Mouse (Mus musculus) spleen, postnatal 14 days (tissue): Measurements from ENCODE around the gene Tpm1.
A peak's percentile ranks its signal among the peaks of the same experiment; 100 is the strongest.

Experiments
- DNase-seq, 2 experiments: peaks; one replicate each; pipeline ENCODE4 v3.0.0; 2021 to 2022; ENCODE audit warnings: low spot score in 2 of 2

Gene Tpm1

DNA sequence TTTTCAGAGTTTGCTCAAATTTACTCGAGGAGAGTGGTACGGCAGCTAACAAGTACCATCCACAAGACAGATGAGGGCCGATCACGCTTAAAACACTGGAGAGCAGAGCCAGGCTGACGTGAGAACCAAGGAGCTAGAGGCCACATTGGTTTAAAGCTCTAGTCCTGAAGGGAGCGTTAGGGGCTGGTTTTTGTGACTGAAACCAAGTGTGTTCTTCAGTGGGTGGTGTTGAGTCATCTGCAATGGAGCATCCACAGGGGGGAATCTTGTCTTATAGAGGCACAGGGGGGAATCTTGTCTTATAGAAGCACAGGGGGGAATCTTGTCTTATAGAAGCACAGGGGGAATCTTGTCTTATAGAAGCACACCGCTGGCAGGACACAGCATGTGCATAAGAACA, 22.3 kb downstream of the Tpm1 start:
- no peak for DNase-seq

DNA sequence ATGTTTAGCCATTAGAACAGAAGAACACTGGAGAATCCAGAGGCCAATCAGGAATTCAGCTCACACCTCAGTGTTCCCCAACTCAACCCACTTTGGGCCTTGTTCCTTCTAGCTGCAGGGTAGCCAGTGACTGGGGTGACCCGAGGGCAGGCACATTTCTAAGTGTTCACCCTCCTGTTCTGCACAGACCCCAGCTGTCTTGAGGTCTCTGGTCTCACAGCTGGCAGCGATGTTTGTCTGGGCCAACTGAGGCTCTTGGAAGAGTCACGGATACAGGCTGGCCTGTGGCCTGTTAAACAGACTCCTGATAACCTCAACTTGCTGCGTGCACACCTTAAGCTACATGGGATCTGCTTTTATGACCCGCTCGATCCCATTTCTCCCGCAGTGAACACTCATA, 23.1 kb downstream of the Tpm1 start:
- DNase-seq: no peak

DNA sequence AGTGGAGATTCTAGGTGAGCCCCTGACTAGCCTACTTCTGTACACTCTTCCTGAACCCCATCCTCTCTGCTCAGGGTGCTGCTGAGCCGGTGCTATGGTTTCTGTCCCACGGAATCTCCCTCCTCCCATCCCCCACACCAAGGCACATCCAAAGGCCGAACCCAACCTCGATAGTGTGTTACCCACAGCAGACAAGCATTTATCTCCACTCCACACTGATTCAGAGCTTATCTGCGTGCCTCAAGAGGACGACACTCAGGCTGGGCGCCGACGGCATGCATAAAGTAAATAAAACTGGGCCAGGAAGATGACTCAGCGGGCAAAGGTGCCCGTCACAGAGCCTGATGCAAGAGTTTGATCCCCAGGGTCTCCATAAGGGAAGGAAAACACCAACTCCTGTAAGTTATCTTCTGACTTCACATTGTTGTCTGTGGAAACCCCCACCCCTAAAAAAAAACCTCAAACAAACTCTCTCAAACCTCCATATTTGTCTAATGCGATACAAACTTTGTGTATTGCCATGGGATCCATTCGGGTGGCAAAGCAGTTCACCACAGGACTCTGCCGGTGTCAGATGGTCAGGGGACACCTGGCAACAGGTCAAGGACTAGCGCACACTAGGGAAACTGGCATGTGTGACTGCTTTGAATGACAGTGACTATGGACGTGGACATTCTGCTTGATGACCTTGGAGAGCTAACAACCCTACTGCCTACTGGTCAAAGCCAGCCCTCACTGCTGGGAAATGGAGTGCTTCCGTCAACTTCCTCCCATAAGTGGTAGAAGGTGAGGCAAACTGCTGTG, 24.1 kb downstream of the Tpm1 start:
- peak; percentile 51 to 55 for DNase-seq

DNA sequence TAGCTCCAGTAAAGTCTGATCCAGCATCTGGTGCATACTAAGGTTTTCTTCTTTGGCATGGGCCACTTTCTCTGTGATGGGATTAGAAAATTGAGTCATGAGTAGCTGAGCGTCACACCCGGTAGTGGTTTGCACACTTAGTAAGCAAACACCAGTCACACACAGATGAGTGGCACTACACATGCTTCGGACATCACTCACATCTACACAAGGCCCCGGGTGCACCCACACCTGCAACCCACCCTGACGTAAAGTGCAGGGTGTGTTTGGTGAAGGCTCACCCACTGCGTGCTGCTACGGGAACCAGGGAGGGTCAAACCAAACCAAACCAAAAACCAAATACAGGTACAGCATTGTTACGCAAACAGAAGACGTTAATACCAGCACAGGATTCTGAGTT, 25.8 kb downstream of the Tpm1 start:
- no peak for DNase-seq

DNA sequence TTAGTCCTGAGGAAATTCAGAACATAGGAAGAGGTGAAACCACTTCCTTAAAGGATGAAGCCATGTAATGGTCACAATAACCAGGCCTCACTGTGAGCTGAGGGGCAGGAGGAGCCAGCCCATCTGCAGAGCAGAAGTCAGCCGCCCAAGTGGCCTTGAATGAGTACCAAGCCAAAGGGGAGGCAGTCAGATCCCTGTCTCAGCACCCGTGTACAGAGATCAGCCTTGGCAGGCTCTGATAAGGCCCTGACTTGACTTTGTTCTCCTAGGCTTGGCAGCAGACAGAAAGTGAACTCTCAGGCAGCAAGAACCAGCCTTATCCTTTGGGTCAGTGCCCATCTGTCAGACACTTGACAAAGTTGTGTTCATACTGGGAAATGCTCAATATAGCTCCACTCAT, 29.1 kb downstream of the Tpm1 start:
- no peak for DNase-seq

DNA sequence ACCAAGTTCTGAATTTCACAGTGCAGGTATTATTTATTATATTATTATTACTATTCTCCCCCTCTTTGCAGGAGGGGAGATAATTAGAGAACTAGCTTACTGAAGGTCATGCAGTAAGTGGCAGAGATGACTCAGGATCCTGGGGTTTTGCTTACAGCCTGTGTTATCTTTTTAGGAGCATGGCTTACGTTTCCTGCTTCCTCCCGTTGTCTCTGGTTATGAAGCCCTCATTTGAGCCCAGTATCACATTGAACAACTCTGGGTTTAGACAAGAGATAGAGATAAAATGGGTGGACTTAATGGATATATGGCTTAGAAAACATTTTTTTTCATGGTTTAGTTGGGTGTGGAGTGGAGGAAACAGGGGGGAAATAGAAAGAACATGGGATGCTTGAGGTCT, 35.7 kb downstream of the Tpm1 start:
- DNase-seq: no peak

DNA sequence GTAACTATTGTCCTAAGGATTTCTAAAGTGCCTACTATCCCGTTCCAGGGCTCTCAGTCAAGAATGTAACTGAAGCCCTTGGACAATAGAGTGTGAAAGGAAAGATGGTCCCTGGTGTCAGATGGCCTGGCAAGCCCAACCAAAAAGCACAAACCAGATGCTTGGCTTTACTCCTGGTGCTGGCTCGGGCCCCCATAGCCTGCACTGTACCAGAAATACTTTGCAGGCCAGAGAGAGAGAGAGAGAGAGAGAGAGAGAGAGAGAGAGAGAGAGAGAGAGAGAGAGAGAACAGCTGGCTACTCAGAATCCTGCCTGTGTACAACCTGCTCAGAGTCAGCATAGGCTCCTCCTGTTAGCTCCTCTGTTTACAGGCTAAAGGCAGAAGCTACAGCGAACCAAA, 36.7 kb downstream of the Tpm1 start:
- DNase-seq: no peak

DNA sequence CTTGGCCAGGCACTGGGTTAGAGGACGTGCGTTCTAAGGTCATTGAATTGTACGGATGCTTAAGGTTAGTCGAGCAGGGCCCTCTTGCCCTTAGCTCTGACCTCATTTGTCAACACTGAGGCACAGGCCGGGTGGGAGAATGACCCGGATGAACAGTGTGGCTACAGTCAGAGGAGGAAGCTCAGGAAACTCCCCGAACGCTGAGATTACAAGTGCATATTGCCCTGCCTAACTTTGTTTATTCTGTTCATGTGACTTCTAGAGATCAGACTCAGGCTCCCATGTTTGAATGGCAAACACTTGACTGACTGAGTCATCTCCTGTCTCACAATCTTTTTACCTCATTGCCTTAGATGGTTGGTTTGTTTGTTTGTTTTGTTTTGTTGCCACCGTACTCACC, 37.7 kb downstream of the Tpm1 start:
- no peak for DNase-seq

DNA sequence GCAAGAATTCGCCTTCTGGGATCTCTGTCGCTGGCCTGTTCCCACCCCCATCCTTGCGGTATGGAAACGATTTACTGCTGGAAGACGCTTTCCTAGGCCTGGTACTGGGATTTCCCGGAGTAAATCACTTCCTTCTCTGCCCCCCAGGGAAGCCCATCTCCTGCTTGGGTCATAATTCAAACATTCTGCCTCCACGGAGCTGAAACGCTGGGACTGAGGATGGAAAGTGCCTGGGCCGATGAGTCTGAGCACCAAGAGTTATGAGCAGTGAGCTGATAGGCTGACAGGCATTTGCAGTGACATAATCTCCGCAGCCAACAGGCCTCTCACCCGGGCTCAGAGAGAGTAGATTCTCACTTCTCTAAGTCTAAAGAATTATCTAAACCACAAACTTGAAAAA, 40.4 kb downstream of the Tpm1 start:
- DNase-seq: no peak

DNA sequence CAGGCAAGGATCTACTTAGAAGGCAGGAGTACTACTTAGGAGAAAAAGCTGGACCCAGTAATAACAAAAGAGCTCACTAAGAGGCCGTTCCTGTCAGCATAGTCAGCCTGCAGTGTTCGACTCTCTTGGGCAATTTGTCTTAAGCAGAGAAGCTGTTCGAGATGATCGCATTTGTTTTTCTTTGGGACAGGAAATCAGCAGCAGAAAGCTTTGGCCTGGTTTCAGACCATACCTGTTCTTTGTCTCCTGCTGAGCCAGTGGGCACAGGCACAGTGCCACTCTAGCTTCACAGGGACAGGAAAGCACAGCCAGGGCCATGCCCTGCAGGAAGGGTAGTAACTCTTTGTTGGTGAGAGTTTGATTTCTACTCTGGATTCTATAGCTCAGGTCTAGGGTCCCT, 42.8 kb downstream of the Tpm1 start:
- no peak for DNase-seq

DNA sequence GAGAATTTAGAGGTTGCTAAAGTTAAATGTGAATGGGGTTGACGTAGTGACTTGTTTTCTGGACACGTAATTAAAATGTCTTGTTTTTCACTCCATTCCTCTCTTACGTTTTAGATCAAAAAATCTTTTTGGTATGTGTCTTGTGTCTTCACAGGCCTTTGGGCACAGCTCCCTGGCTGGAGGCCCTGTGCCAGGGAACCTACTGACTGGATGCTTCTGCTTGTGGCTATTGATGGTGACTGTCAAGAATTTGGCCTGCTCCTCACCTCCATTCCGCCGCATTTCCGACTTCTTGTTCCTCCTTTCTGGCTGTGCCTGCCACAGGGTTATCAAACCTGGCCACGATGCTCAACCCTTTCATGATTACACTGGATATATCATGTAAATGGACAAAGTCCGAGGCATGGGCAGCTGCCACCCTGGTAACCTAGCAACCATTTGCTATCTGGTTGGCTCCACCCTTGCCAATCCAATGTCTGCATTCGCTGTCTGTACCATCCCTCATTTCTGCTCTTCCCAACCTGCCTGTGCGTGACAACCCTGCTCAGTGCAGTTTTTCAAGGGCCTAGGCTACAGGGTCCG, 44.0 kb downstream of the Tpm1 start:
- DNase-seq: no peak

DNA sequence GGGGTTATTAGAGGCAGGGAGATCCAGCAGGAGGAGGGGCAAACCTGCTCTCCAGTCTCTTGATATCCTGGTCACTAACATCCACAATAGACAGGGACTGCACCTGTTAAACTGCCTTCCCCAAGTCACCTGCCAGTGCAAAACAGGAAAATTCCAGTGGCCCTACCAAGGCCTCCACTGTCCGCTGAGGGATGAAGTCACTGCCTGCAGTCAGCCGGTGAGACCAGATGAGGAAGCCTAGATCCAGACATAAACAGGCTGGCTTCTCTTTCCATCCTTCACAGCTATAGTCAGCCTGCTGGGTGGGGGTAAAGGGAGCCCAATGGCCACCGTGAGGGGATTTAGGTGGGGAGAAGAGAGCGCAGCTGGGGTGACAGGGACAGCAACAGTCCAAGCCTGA, 45.5 kb downstream of the Tpm1 start:
- DNase-seq: no peak

DNA sequence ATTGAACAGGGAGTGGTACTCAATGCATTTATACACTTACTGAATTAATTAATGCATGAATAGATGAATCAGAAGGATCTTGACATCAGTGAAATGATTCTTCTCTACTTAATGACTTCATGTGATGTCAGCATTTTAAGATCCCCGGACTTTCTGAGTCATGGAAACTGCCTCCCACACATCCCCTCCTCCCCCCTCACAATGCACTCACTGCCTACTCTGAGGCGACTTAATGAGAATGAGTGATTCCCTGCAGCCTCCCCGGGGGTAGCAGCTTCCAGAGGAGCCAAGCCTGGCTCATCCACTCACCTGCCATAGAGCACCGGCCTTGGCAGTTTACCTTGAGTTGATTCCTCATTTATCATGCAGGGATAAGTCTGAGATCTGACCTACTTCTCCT, 46.0 kb downstream of the Tpm1 start:
- no peak for DNase-seq

DNA sequence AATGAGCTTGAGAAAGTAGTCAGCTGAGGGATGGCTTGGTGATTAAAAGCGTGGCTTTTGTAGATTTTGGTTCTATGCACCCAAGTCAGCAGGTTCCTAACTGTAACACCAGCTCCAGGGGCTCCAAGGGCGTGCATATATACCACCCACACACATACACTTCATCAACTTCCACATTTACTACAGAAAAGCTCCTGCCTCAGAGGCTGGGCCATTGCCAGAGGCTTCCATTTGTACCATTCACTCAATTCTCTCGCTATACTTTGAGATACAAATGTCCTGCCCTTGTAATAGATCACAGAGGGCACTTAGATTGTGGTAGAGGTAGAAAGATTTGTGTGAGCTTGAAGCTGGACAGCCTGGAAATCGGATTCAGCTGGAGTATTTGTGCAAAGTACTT, 47.7 kb downstream of the Tpm1 start:
- DNase-seq: no peak

DNA sequence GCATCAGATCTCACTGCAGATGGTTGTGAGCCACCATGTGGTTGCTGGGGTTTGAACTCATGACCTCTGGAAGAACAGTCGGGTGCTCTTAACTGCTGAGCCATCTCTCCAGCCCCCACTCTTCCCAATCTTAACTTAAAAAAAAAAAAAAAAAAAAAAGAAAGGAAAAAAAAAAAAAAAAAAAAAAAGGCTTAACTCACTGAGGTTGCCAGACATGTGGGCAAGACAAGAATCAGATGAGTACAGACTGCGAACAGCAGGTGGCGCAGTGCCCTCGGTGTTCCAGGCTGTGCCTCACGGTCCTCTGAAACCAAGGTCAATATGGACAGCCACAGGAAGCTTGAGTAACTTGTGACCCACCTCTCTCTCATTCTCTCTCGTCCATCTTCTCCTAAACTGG, 48.2 kb downstream of the Tpm1 start:
- DNase-seq: peak; percentile 58 to 73

DNA sequence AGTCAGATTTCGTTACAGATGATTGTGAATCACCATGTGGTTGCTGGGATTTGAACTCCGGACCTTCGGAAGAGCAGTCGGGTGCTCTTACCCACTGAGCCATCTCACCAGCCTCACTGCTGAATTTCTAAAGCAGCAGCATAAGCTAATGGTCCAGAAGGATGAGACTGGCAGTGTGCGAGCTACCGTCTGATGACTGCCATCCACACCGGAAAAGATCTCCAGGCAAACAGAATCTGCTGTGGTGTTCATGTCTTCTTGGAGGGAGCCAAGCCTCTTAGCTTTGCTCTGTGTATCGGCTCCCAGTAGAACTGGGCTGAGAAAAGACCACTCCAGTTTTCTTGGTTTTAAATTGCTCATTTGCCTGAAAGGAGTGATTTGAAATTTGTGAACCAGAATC, 49.5 kb downstream of the Tpm1 start:
- DNase-seq: no peak

DNA sequence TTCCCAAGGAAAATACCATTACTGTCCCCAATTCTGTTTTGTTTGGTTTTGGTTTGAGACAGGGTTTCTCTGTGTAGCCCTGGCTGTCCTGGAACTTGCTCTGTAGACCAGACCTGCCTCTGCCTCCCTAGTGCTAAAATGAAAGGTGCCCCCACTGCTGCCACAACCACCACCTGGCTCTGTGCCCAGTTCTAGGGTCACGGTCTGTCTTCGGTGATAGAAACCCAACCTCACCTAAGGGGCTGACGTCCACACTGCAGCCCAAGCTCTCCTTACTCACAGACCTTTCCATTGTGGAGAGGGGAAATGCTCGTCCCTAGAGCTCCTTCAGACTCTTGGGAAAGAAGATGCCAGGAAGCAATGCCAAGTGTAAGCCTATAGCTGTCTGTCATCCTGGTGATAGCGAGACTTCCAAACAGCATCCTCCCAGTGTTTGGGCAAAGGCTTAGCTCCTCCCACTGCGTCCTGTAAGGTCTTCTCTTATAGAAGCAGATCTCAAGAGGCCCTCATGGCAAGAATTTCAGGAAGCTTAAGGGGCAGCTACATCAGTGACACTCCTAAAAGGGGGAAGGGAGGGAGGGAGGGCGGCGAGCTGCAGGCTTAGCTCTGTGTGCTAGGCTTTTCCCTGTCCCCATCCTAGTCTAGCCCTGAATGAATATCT, 57.3 kb downstream of the Tpm1 start:
- DNase-seq: no peak

DNA sequence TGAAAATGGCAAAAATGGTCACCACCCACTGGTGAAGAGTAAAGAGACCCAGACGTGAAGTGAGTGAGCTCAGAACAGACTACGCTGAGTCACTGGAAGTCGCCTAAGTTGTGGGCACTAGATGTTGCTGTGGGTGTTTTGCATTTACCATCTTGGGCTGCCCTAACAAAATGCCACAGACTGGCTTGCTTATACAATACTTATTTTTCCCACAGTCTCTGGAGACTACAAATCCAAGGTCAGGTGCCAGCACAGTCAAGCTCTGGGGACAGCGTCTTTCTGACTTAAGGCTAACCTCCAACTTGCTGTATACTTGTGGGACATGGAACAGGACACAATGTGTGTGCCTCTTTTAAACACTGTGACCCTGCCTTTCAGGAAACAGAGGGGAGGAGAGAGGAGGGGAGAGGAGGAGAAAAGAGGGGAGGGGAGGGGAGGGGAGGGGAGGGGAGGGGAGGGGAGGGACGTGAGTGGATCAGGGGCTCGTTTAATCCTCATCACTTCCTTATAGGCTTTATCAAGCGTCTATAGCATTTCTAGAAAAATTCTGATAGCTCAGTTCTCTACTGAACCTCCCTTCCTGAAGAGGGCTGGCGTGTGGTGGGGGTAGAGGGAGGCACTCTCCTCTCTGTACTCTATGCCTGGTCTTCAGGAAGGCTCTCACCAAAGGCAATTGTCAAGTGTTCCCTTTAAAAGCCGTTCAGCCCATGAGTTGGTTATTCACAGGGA, 58.0 kb downstream of the Tpm1 start:
- DNase-seq: no peak

DNA sequence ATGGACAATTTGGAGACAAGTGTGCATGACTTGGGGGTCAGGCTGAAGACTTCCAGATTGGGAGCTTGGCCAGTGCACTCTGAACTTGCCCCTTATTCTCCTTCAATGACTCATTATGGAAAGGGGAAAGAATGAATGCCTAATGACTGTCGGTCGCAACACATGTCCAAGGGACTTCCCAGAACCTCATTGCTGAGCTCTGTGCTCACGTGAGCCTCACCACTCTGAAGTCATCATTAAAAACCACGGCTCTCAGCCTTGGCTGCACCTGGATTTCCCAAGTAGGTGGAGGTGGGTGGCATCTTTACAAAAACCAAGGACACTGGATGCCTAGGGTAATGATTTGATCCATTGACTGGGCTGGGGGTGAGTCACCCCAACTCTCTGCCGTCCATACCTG, 59.2 kb downstream of the Tpm1 start:
- no peak for DNase-seq

DNA sequence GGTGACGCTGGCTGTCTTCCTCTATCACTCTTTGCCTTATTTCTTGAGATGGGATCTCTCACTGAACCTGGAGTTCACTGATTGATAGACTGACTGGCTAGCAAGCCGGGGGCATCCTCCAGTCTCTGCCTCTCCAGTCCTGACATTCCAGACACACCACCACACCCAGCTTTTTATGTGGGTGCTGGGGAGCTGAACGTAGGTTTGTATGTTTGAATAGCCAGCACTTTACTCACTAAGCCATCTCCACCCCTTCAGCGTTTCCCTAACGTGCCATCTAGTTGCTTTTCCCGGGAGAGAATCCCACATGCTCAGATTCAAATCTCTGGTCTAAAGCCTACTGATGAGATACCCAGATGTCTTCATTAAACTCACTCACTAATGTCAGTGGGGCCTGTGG, 59.6 kb downstream of the Tpm1 start:
- no peak for DNase-seq

DNA sequence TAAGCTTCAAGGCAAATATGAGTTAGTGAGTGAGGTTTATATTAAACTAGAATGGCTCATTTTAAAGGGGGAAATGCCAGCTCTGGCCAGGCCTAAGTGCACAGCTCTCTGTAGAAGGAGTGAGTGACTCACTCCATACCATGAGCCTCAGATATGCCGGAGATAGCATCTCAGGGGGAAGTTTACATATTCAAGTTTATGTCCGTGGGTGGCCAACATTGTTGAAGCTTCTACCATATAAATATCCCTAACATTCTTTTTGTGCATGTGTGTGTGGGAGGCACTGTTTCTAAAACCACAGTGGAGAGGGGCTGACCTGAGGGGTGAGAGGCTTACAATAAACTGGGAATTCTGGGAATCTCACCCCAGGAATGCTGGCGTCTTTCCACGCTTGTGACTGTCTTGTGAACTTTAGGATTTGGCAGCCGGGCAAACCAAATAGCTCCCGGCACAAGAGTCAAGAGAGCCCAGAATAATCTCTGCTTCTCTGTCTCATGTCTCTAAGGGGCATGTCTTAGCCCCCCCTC, 60.3 kb downstream of the Tpm1 start:
- no peak for DNase-seq

DNA sequence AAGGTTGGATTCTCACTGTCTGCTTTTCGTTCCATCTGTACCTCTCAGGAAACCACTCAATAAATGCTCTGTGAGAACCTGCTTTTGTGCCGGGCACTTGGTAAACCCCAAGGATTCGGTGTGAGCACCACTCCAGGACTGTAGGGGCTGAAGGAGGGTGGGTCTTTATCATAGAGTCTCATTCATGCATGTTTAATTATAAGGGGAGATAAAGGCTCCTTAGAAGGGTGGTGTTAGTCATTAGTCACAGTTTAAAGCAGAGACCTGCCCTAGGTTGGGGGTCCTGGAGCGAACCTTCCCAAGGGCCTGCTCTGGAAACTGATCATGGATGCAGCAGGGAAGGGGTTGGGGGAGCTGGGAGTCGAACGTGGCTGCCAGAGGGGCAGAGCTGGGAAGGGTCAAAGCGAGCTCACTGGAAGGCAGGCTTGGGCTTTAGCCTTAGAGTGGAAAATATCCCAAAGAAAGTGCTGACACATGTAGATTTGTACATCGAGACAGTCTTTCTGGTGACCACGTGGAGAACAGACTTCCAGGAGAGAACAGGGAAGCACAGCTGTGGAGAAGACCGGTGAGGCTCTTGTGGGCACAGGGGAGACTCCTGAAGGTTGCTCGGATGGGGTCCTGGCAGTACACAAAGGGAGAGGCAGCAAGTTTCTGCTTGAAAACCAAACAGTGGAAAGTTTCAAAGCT, 60.9 kb downstream of the Tpm1 start:
- DNase-seq: no peak
